Mouse (Mus musculus) G1E (cell line): Measurements from ENCODE around the gene P4hb. TPM values are rescaled to one million over a fixed set of nuclear protein-coding genes. Genes with fewer than 3 reads are reported as not detected.

Experiments used
- ATAC-seq: 2 replicates; pipeline ENCODE4 v1.8.0; 2016; ENCODE audit warnings: mild to moderate bottlenecking; ENCODE audit not compliant: insufficient number of reproducible peaks, poor library complexity, low FRiP score, severe bottlenecking; ENCODE audit errors: extremely low read depth
- DNase-seq: peaks from one replicate; pipeline ENCODE4 v3.0.0; 2012; ENCODE audit warnings: low spot score
- H3K27me3 ChIP-seq: 2 replicates; pipeline ENCODE4 v1.6.1; 2012; ENCODE audit warnings: mild to moderate bottlenecking, low read length, inconsistent platforms; ENCODE audit not compliant: insufficient read depth
- H3K36me3 ChIP-seq: replicated peaks from 2 replicates; pipeline ENCODE3; 2012; ENCODE audit warnings: mild to moderate bottlenecking, inconsistent platforms
- H3K4me1 ChIP-seq: 2 replicates; pipeline ENCODE4 v1.6.1; 2012; ENCODE audit warnings: low read depth, low read length, inconsistent platforms, mixed read lengths; ENCODE audit not compliant: insufficient read depth
- H3K4me3 ChIP-seq: 2 replicates; pipeline ENCODE4 v1.5.1; 2012; ENCODE audit warnings: low read depth, mild to moderate bottlenecking, inconsistent platforms, low read length, moderate library complexity, mixed read lengths
- H3K9me3 ChIP-seq: replicated peaks from 2 replicates; pipeline ENCODE4 v1.6.1; 2012; ENCODE audit warnings: inconsistent platforms
- CTCF ChIP-seq: IDR thresholded peaks from 2 replicates; pipeline ENCODE4 v1.5.1; 2012; ENCODE audit warnings: low read depth, low read length, inconsistent platforms, mixed read lengths
- GATA1 ChIP-seq: IDR thresholded peaks from 2 replicates; pipeline ENCODE4 v1.6.1; 2012; ENCODE audit warnings: borderline replicate concordance, low read length, inconsistent platforms, mixed read lengths
- GATA2 ChIP-seq: IDR thresholded peaks from 2 replicates; pipeline ENCODE4 v1.6.1; 2012; ENCODE audit warnings: low read depth, low read length, inconsistent platforms, borderline replicate concordance
- POLR2AphosphoS5 ChIP-seq: IDR thresholded peaks from 2 replicates; pipeline ENCODE4 v1.6.1; 2012; ENCODE audit warnings: low read depth, low read length, inconsistent platforms; ENCODE audit not compliant: insufficient replicate concordance
- TAL1 ChIP-seq: conservative IDR thresholded peaks from 2 replicates; pipeline ENCODE4 v1.6.1; 2012; ENCODE audit warnings: low read depth, low read length, inconsistent platforms, mixed read lengths
- polyA plus RNA-seq: library from polyadenylated mRNA; stranded (reverse); fragments of >175 nt; gene quantifications from 2 replicates; pipeline ENCODE4 v1.2.3, GENCODE M21; 2012
- total RNA-seq, 2 experiments: library from RNA; stranded (forward) in 1 of 2; stranded (reverse) in 1 of 2; fragments of 200-1000 nt in 1 of 2; fragments of >200 nt in 1 of 2; fragmentation: Nextera tagmentation in 1 of 2; gene quantifications; 2 replicates each; pipeline ENCODE4 v1.2.3; 2014 to 2017

The P4hb gene
- total and polyA plus RNA-seq, 3 experiments: 289 to 516 (median 414) TPM

GRCm38 (mm10) chr11:120550810-120551440 is 22.1 kb downstream of the P4hb start, which contains the start of gene Ppp1r27:
Ppp1r27 (minus strand) TSS chr11:120551132.
- DNase-seq: no peak
- H3K27me3 ChIP-seq: peaks cover 16% of the 10 kb centered on the region
- TF ChIP-seq CTCF (no peak), POLR2AphosphoS5 (no peak), TAL1 (no peak), GATA2 (no peak), GATA1 (no peak)
- H3K4me3 ChIP-seq: peak within 1 kb of the TSS; percentile 87
- no peak for ATAC-seq
- H3K4me1 ChIP-seq: peaks cover 39% of the 10 kb centered on the region
- H3K36me3 ChIP-seq: peaks cover 39% of the 10 kb centered on the region
- H3K9me3 ChIP-seq: no peaks in the 10 kb centered on the region

GRCm38 (mm10) chr11:120549986-120550809 is 22.9 kb downstream of the P4hb start:
- DNase-seq (no peak), ATAC-seq (no peak)
- TF ChIP-seq TAL1: no peak
- TF ChIP-seq POLR2AphosphoS5: no peak
- TF ChIP-seq CTCF: no peak
- no peak for TF ChIP-seq GATA2
- TF ChIP-seq GATA1: no peak
- H3K9me3 ChIP-seq: no peaks in the 10 kb centered on the region
- H3K4me1 ChIP-seq: peaks cover 36% of the 10 kb centered on the region
- H3K4me3 ChIP-seq: peak overlapping the region; percentile 87
- peaks cover 46% of the 10 kb centered on the region for H3K36me3 ChIP-seq
- H3K27me3 ChIP-seq: peaks cover 12% of the 10 kb centered on the region

- peaks cover 54% of the 10 kb centered on the region for H3K36me3 ChIP-seq
- no peaks in the 10 kb centered on the region for H3K9me3 ChIP-seq
- ATAC-seq: peak; percentile 54
- peak within 1 kb of the TSS; percentile 87 for H3K4me3 ChIP-seq
- H3K4me1 ChIP-seq: peaks cover 36% of the 10 kb centered on the region
- TF ChIP-seq TAL1: no peak
- no peak for TF ChIP-seq CTCF
- no peak for TF ChIP-seq POLR2AphosphoS5
- TF ChIP-seq GATA1: no peak
- TF ChIP-seq GATA2: no peak
- peak; percentile 85 for DNase-seq
- peaks cover 3% of the 10 kb centered on the region; the same call in 1 of the 2 replicates for H3K27me3 ChIP-seq
Measured at GRCm38 (mm10) chr11:120549168-120549945, 23.7 kb downstream of the P4hb start, which contains the start of gene Mcrip1. Mcrip1 (minus strand) TSS chr11:120549727.

- Histone ChIP-seq H3K4me1 (peaks cover 36% of the 10 kb centered on the region), H3K9me3 (no peaks in the 10 kb centered on the region), H3K4me3 (peak overlapping the region; percentile 87), H3K36me3 (peaks cover 60% of the 10 kb centered on the region), H3K27me3 (peaks cover 3% of the 10 kb centered on the region; the same call in 1 of the 2 replicates)
- ATAC-seq (no peak), DNase-seq (no peak)
- TF ChIP-seq POLR2AphosphoS5 (no peak), GATA1 (no peak), CTCF (no peak), GATA2 (no peak), TAL1 (no peak)
Measured at GRCm38 (mm10) chr11:120548786-120549167, 24.3 kb downstream of the P4hb start.

GRCm38 (mm10) chr11:120548214-120548613 is 24.8 kb downstream of the P4hb start:
- Histone ChIP-seq H3K36me3 (peaks cover 66% of the 10 kb centered on the region), H3K27me3 (peaks cover 2% of the 10 kb centered on the region; the same call in 1 of the 2 replicates), H3K4me3 (peak overlapping the region; percentile 87; the same call in 1 of the 2 replicates), H3K9me3 (no peaks in the 10 kb centered on the region), H3K4me1 (peaks cover 36% of the 10 kb centered on the region)
- TF ChIP-seq POLR2AphosphoS5: no peak
- no peak for TF ChIP-seq TAL1
- no peak for TF ChIP-seq CTCF
- TF ChIP-seq GATA2: no peak
- no peak for TF ChIP-seq GATA1
- ATAC-seq: no peak
- DNase-seq: no peak
